Mouse (Mus musculus): ENCODE data around the gene Nos1ap. TPM values are rescaled to one million over a fixed set of nuclear protein-coding genes. Genes with fewer than 3 reads are reported as not detected.

Nos1ap gene
- polyA plus RNA-seq, 1 experiment, result 0.14 TPM

DNA sequence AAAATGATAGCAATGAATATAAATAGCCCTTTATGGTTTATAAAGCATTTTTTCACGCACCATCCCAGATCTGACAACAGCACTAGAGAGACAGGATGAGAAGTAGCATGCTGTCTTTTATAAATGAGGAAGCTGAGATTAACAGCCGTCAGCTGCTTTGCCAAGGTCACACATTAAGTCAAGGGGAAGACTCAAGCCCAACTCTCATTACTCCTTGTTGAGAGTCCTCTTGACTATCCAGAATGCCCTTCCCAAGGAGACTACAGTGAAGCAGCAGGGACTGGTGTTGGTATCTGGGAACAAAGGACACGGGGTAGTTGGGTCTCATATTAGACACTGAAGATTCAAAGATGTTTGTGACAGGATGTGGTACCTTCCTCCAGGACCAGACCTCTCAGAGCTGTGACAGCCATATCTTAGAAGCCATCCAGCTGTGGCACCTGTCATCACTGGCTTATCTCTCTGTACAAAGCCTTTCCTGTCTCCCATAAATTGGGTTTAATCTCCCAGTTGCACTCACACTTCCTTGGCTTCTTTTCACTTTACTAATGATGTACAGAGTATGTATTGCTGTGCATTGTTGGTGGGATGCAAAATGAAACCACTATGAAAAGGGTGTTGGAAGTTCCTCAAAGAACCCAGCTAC, 78.9 kb downstream of the Nos1ap start:
- no peaks in the 10 kb centered on the region for H3K79me3 ChIP-seq (ENCODE audit: low read depth)
- TF ChIP-seq MYOD1 (IDR thresholded peaks at IDR 0.05; ENCODE audit: control insufficient read depth, insufficient read length, low read depth), result no peak
- no peak for TF ChIP-seq MAX (IDR thresholded peaks at IDR 0.05)
- no peak for TF ChIP-seq CEBPB (IDR thresholded peaks at IDR 0.05; ENCODE audit: low read depth)
- no peak for TF ChIP-seq USF1 (IDR thresholded peaks at IDR 0.05; ENCODE audit: low read depth)
- no peak for TF ChIP-seq FOSL1 (IDR thresholded peaks at IDR 0.05; ENCODE audit: insufficient read depth, low read length, poor library complexity, severe bottlenecking)
- no peak for TF ChIP-seq CTCF (IDR thresholded peaks at IDR 0.05; ENCODE audit: control insufficient read depth, insufficient read depth, insufficient read length)
- TF ChIP-seq MYOG (IDR thresholded peaks at IDR 0.05; ENCODE audit: control insufficient read depth, extremely low read depth, insufficient read length), result no peak
- no peak overlapping the region for H3ac ChIP-seq (ENCODE audit: control insufficient read depth, insufficient read length, low read depth)
- peaks cover 30% of the 10 kb centered on the region for H3K27me3 ChIP-seq (ENCODE audit: control insufficient read depth, insufficient read depth, insufficient read length)
- H3K79me2 ChIP-seq (ENCODE audit: control insufficient read depth, insufficient read depth), result no peaks in the 10 kb centered on the region
- H3K4me3 ChIP-seq (ENCODE audit: insufficient read depth, poor library complexity, severe bottlenecking), result no peak overlapping the region
- H3K36me3 ChIP-seq (ENCODE audit: control insufficient read depth, insufficient read depth), result no peaks in the 10 kb centered on the region

DNA sequence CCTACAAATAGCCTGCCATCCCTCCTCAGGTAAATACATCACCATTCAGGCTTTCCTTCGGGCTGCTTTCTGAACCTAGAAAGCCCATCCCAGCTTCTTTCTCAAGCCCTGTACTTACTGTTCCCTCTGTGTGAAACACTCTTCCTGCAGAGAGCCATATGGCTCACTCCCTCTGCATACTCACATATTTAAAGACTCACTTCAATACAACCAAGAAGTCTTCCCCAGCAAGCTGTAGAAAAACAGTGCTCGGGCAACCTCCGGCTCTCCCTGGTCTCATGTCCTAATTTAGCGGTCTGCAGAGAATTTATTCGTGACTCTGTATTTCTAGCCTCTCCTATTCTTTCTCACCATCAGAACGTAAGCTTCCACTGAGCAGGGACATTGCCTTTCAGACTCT, 83.4 kb downstream of the Nos1ap start:
- H3K4me3 ChIP-seq (ENCODE audit: insufficient read depth, poor library complexity, severe bottlenecking), result no peak overlapping the region
- no peaks in the 10 kb centered on the region for H3K79me2 ChIP-seq (ENCODE audit: control insufficient read depth, insufficient read depth)
- TF ChIP-seq CTCF (IDR thresholded peaks at IDR 0.05; ENCODE audit: control insufficient read depth, insufficient read depth, insufficient read length), result no peak
- TF ChIP-seq FOSL1 (IDR thresholded peaks at IDR 0.05; ENCODE audit: insufficient read depth, low read length, poor library complexity, severe bottlenecking), result no peak
- H3ac ChIP-seq (ENCODE audit: control insufficient read depth, insufficient read length, low read depth), result no peak overlapping the region
- peaks cover 37% of the 10 kb centered on the region for H3K27me3 ChIP-seq (ENCODE audit: control insufficient read depth, insufficient read depth, insufficient read length)
- H3K79me3 ChIP-seq (ENCODE audit: low read depth), result no peaks in the 10 kb centered on the region
- H3K36me3 ChIP-seq (ENCODE audit: control insufficient read depth, insufficient read depth), result no peaks in the 10 kb centered on the region

DNA sequence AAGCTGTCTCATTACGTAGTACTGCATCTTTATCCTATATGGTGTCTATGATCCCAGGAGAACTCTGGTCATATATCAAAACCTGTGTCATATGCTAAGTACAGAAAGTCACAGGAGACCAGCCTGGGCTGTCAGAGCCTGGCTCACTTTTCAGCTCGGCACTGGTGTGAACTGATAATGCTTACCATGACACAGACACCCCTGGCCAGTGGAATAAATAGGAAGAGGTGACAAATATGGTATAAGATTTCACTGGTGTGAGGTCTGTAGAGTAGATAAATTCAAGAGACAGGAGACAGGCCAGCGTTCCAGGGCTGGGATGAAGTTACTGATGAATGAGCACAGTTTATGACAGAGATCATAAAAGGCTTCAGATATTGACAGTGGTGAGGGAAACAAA, 84.6 kb downstream of the Nos1ap start:
- Histone ChIP-seq H3K27me3 (ENCODE audit: control insufficient read depth, insufficient read depth, insufficient read length) (peaks cover 35% of the 10 kb centered on the region), H3K4me3 (ENCODE audit: insufficient read depth, poor library complexity, severe bottlenecking) (no peak overlapping the region), H3K79me2 (ENCODE audit: control insufficient read depth, insufficient read depth) (no peaks in the 10 kb centered on the region), H3ac (ENCODE audit: control insufficient read depth, insufficient read length, low read depth) (no peak overlapping the region), H3K36me3 (ENCODE audit: control insufficient read depth, insufficient read depth) (no peaks in the 10 kb centered on the region), H3K79me3 (ENCODE audit: low read depth) (no peaks in the 10 kb centered on the region)
- TF ChIP-seq MYOD1 (IDR thresholded peaks at IDR 0.05; ENCODE audit: control insufficient read depth, insufficient read length, low read depth) (no peak), CEBPB (IDR thresholded peaks at IDR 0.05; ENCODE audit: low read depth) (no peak), MAX (IDR thresholded peaks at IDR 0.05) (no peak), USF1 (IDR thresholded peaks at IDR 0.05; ENCODE audit: low read depth) (no peak)

GRCm38 (mm10) chr1:170504378-170504777, 85.3 kb downstream of the Nos1ap start:
- no peak overlapping the region for H3K4me3 ChIP-seq (ENCODE audit: insufficient read depth, poor library complexity, severe bottlenecking)
- H3K27me3 ChIP-seq (ENCODE audit: control insufficient read depth, insufficient read depth, insufficient read length), result peaks cover 33% of the 10 kb centered on the region
- TF ChIP-seq MAX (IDR thresholded peaks at IDR 0.05) (no peak), MYOD1 (IDR thresholded peaks at IDR 0.05; ENCODE audit: control insufficient read depth, insufficient read length, low read depth) (no peak), FOSL1 (IDR thresholded peaks at IDR 0.05; ENCODE audit: insufficient read depth, low read length, poor library complexity, severe bottlenecking) (no peak), MYOG (IDR thresholded peaks at IDR 0.05; ENCODE audit: control insufficient read depth, extremely low read depth, insufficient read length) (no peak), USF1 (IDR thresholded peaks at IDR 0.05; ENCODE audit: low read depth) (no peak), CEBPB (IDR thresholded peaks at IDR 0.05; ENCODE audit: low read depth) (no peak), CTCF (IDR thresholded peaks at IDR 0.05; ENCODE audit: control insufficient read depth, insufficient read depth, insufficient read length) (no peak)
- no peaks in the 10 kb centered on the region for H3K79me3 ChIP-seq (ENCODE audit: low read depth)
- H3K79me2 ChIP-seq (ENCODE audit: control insufficient read depth, insufficient read depth), result no peaks in the 10 kb centered on the region
- no peaks in the 10 kb centered on the region for H3K36me3 ChIP-seq (ENCODE audit: control insufficient read depth, insufficient read depth)
- no peak overlapping the region for H3ac ChIP-seq (ENCODE audit: control insufficient read depth, insufficient read length, low read depth)

DNA sequence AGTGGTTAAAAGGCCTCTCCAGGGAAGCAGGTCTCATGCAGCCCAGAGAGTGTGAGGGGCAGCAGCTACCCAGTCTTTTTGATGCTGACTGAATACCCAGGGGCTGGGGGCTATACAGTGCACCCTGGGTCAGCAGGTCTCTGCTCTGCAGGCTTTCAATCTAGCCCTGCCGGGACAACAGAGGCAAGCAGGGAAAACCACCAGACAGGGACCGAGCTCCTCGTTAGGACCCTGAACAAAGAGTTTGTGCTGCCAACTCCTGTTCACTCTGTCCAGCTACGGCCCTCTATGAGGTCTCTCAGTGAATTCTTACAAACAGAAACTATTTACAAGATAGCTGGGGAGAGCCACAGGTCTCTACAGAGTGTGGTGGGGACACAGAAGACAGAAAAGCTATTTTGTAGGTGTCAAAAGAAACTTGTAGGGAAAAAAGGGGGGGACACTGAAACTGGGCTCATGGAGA, 86.4 kb downstream of the Nos1ap start:
- Histone ChIP-seq H3K36me3 (ENCODE audit: control insufficient read depth, insufficient read depth) (no peaks in the 10 kb centered on the region), H3K27me3 (ENCODE audit: control insufficient read depth, insufficient read depth, insufficient read length) (peaks cover 29% of the 10 kb centered on the region), H3K4me3 (ENCODE audit: insufficient read depth, poor library complexity, severe bottlenecking) (no peak overlapping the region), H3K79me2 (ENCODE audit: control insufficient read depth, insufficient read depth) (no peaks in the 10 kb centered on the region), H3K79me3 (ENCODE audit: low read depth) (no peaks in the 10 kb centered on the region), H3ac (ENCODE audit: control insufficient read depth, insufficient read length, low read depth) (no peak overlapping the region)
- TF ChIP-seq MYOD1 (IDR thresholded peaks at IDR 0.05; ENCODE audit: control insufficient read depth, insufficient read length, low read depth), result no peak
- no peak for TF ChIP-seq CTCF (IDR thresholded peaks at IDR 0.05; ENCODE audit: control insufficient read depth, insufficient read depth, insufficient read length)
- TF ChIP-seq FOSL1 (IDR thresholded peaks at IDR 0.05; ENCODE audit: insufficient read depth, low read length, poor library complexity, severe bottlenecking), result no peak
- no peak for TF ChIP-seq MYOG (IDR thresholded peaks at IDR 0.05; ENCODE audit: control insufficient read depth, extremely low read depth, insufficient read length)
- no peak for TF ChIP-seq MAX (IDR thresholded peaks at IDR 0.05)
- no peak for TF ChIP-seq CEBPB (IDR thresholded peaks at IDR 0.05; ENCODE audit: low read depth)
- no peak for TF ChIP-seq USF1 (IDR thresholded peaks at IDR 0.05; ENCODE audit: low read depth)

All from C2C12 (cell line).